Mouse (Mus musculus) hindbrain, embryonic 13.5 days (tissue): ENCODE measurements around the gene Grm7. TPM values are rescaled to one million over a fixed set of nuclear protein-coding genes. Genes with fewer than 3 reads are reported as not detected.

Experiments
- ATAC-seq: fragments of 200-750 bp; cut with Nextera tagmentation; 2 replicates; pipeline ENCODE4 v1.8.0; 2017; ENCODE audit warnings: moderate TSS enrichment; ENCODE audit not compliant: low FRiP score
- H3K27ac ChIP-seq: fragments of 300-500 bp; sonication (generic); 2 replicates; pipeline ENCODE4 v1.5.1; 2015; ENCODE audit warnings: inconsistent platforms, mild to moderate bottlenecking, moderate library complexity
- H3K27me3 ChIP-seq: fragments of 300-500 bp; sonication (generic); 2 replicates; pipeline ENCODE4 v1.6.1; 2015; ENCODE audit warnings: mild to moderate bottlenecking, inconsistent platforms
- H3K36me3 ChIP-seq: fragments of 300-500 bp; sonication (generic); 2 replicates; pipeline ENCODE4 v1.6.1; 2015; ENCODE audit warnings: mild to moderate bottlenecking, inconsistent platforms
- H3K4me1 ChIP-seq: fragments of 300-500 bp; sonication (generic); replicated peaks from 2 replicates; pipeline ENCODE4 v1.6.1; 2015; ENCODE audit warnings: inconsistent platforms
- H3K4me2 ChIP-seq: fragments of 300-500 bp; sonication (generic); 2 replicates; pipeline ENCODE4 v1.6.1; 2015; ENCODE audit warnings: inconsistent platforms, mild to moderate bottlenecking, moderate library complexity
- H3K4me3 ChIP-seq: fragments of 300-500 bp; sonication (generic); 2 replicates; pipeline ENCODE4 v1.5.1; 2015; ENCODE audit warnings: mild to moderate bottlenecking, inconsistent platforms
- H3K9ac ChIP-seq: fragments of 300-500 bp; sonication (generic); 2 replicates; pipeline ENCODE4 v1.6.1; 2015; ENCODE audit warnings: mild to moderate bottlenecking, inconsistent platforms
- H3K9me3 ChIP-seq: fragments of 300-500 bp; sonication (generic); 2 replicates; pipeline ENCODE4 v1.6.1; 2016; ENCODE audit warnings: inconsistent platforms
- WGBS: fragments of 180-500 bp; shearing (Covaris S2); methylation state at CpG from one replicate; pipeline ENCODE4 v1.1.7; 2015; 5-methylcytosine and 5-hydroxymethylcytosine counted together
- polyA plus RNA-seq: library from polyadenylated mRNA; unstranded; fragments of >200 nt; fragmentation: Nextera tagmentation; extraction: Ambion mirVana; gene quantifications from 2 replicates; pipeline ENCODE4 v1.2.1, GENCODE M21; 2015

Gene Grm7
- polyA plus RNA-seq, 1 experiment from 2014 or later, result 19.1 TPM

DNA sequence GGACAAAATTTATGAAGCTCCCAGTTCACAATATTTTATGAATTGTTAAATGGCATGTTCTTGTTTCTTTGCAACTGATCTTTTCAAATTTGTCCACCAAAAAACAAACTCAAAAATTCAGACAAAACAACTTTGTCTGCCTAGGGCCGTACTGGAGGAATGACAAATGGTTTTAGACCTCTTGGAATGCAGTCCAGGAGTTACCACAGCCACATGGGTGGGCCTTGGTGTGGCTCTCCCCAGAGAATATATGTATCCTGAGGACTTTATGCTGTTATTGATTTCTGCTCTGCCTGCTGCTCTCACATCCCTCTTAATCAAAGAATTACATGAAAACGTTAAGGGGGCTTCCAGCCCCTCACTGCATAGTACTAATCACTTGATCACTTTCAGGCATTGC is 400.5 kb downstream of the Grm7 start:
- Histone ChIP-seq H3K27ac (no peak overlapping the region), H3K4me3 (no peak overlapping the region), H3K9me3 (no peaks in the 10 kb centered on the region), H3K4me1 (no peaks in the 10 kb centered on the region), H3K27me3 (no peaks in the 10 kb centered on the region), H3K9ac (no peak overlapping the region), H3K36me3 (no peaks in the 10 kb centered on the region), H3K4me2 (no peak overlapping the region)
- no peak for ATAC-seq
- WGBS, result 57% methylated on average over 2 of the region's 2 CpGs

GRCm38 (mm10) chr6:111049247-111049646 is 403.9 kb downstream of the Grm7 start:
- Histone ChIP-seq H3K27ac (no peak overlapping the region), H3K9ac (no peak overlapping the region), H3K4me3 (no peak overlapping the region), H3K27me3 (no peaks in the 10 kb centered on the region), H3K4me2 (no peak overlapping the region), H3K4me1 (no peaks in the 10 kb centered on the region), H3K9me3 (no peaks in the 10 kb centered on the region), H3K36me3 (no peaks in the 10 kb centered on the region)
- ATAC-seq, result no peak

GRCm38 (mm10) chr6:111054001-111054975 is 408.9 kb downstream of the Grm7 start:
- no peaks in the 10 kb centered on the region for H3K9me3 ChIP-seq
- no peak overlapping the region for H3K27ac ChIP-seq
- H3K27me3 ChIP-seq, result no peaks in the 10 kb centered on the region
- H3K4me3 ChIP-seq, result no peak overlapping the region
- H3K9ac ChIP-seq, result no peak overlapping the region
- no peak overlapping the region for H3K4me2 ChIP-seq
- 59% methylated on average over 7 of the region's 7 CpGs for WGBS
- ATAC-seq, result no peak
- no peaks in the 10 kb centered on the region for H3K4me1 ChIP-seq
- H3K36me3 ChIP-seq, result no peaks in the 10 kb centered on the region

- H3K27ac ChIP-seq, result no peak overlapping the region
- H3K4me2 ChIP-seq, result no peak overlapping the region
- no peaks in the 10 kb centered on the region for H3K4me1 ChIP-seq
- H3K4me3 ChIP-seq, result no peak overlapping the region
- no peaks in the 10 kb centered on the region for H3K36me3 ChIP-seq
- no peaks in the 10 kb centered on the region for H3K27me3 ChIP-seq
- H3K9ac ChIP-seq, result no peak overlapping the region
- H3K9me3 ChIP-seq, result no peaks in the 10 kb centered on the region
- 86% methylated on average over 3 of the region's 3 CpGs for WGBS
- ATAC-seq, result no peak
Observed at GRCm38 (mm10) chr6:111057798-111058197, 412.4 kb downstream of the Grm7 start.

GRCm38 (mm10) chr6:111060004-111060403 is 414.6 kb downstream of the Grm7 start:
- H3K27me3 ChIP-seq, result no peaks in the 10 kb centered on the region
- ATAC-seq, result no peak
- WGBS, result 72% methylated on average over 4 of the region's 4 CpGs
- H3K4me2 ChIP-seq, result no peak overlapping the region
- H3K27ac ChIP-seq, result no peak overlapping the region
- no peaks in the 10 kb centered on the region for H3K36me3 ChIP-seq
- no peak overlapping the region for H3K9ac ChIP-seq
- H3K4me3 ChIP-seq, result no peak overlapping the region
- H3K4me1 ChIP-seq, result no peaks in the 10 kb centered on the region
- no peaks in the 10 kb centered on the region for H3K9me3 ChIP-seq

DNA sequence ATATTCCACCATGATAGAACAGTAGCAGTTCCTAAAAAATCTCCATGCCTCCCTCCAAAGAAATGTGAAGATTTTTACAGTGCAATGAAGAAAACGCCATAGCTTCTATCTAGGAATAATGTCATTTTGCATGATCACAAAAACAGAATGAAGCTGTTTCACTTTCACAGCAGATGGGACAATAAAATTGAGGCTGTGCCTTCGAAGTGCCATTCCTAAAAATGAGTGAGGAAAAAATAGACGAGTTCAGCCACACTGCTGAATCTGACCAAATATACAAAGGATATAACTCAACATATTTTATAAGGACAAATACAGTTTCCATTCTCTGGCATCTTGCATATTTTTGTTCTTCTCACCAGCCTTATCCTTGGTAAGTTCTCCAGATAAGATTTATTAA is 439.2 kb downstream of the Grm7 start:
- WGBS, result 83% methylated on average over 3 of the region's 3 CpGs
- no peak for ATAC-seq
- no peak overlapping the region for H3K27ac ChIP-seq

DNA sequence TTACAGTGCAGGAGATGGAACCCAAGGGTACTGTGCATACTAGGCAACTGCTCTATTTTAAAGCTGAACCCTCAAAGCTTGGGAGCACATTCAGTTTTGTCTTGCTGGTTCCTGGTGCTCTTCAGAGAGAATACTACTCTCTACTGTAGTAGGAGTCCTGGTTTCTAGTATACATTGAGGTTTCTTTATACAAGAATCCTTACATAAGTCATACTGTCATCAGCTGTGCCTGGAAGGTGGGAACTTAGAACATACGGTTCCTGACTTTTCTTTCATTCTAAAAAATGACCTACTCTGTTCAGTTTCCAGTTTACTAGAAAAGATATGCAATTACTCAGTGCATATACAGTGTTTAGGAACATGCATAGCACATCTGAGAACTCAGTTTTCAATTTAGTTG is 449.4 kb downstream of the Grm7 start:
- Histone ChIP-seq H3K36me3 (no peaks in the 10 kb centered on the region), H3K27me3 (no peaks in the 10 kb centered on the region), H3K9me3 (no peaks in the 10 kb centered on the region), H3K9ac (no peak overlapping the region), H3K27ac (no peak overlapping the region), H3K4me2 (no peak overlapping the region), H3K4me3 (no peak overlapping the region), H3K4me1 (no peaks in the 10 kb centered on the region)
- 89% methylated on average over 1 of the region's 1 CpGs for WGBS
- no peak for ATAC-seq

More for the DNA sequence above, 439.2 kb downstream of the Grm7 start:
- Histone ChIP-seq H3K36me3 (no peaks in the 10 kb centered on the region), H3K27me3 (no peaks in the 10 kb centered on the region), H3K4me2 (no peak overlapping the region), H3K4me3 (no peak overlapping the region), H3K9me3 (no peaks in the 10 kb centered on the region), H3K4me1 (no peaks in the 10 kb centered on the region), H3K9ac (no peak overlapping the region)

- no peaks in the 10 kb centered on the region for H3K9me3 ChIP-seq
- no peak overlapping the region for H3K9ac ChIP-seq
- H3K4me1 ChIP-seq, result no peaks in the 10 kb centered on the region
- ATAC-seq, result no peak
- no peaks in the 10 kb centered on the region for H3K36me3 ChIP-seq
- H3K27me3 ChIP-seq, result no peaks in the 10 kb centered on the region
- no peak overlapping the region for H3K4me2 ChIP-seq
- WGBS, result 83% methylated on average over 1 of the region's 1 CpGs
- H3K4me3 ChIP-seq, result no peak overlapping the region
- H3K27ac ChIP-seq, result no peak overlapping the region
Observed at GRCm38 (mm10) chr6:111105485-111105884, 460.1 kb downstream of the Grm7 start.

DNA sequence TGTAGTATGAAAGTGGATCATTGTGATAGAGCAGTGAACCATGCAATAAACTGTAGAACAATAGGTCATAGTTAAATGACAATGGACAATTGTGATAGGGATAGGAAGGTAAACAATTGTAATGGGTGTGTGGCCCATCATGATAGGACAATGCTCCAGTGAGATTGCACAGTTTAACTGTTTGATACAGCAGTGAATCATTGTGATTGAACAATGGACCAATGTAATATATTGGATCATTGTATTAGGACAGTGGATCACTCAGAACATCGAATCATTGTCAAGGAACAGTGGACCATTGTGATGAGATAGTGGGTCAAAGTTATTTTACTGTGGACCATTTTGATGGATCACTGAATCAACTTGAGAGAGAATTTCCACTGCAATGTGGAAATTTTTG is 515.7 kb downstream of the Grm7 start:
- Histone ChIP-seq H3K27me3 (no peaks in the 10 kb centered on the region), H3K4me3 (no peak overlapping the region), H3K36me3 (no peaks in the 10 kb centered on the region), H3K4me2 (no peak overlapping the region), H3K9ac (no peak overlapping the region), H3K9me3 (no peaks in the 10 kb centered on the region), H3K4me1 (no peaks in the 10 kb centered on the region), H3K27ac (no peak overlapping the region)
- 83% methylated on average over 1 of the region's 1 CpGs for WGBS
- no peak for ATAC-seq

GRCm38 (mm10) chr6:111195333-111195732 is 550.0 kb downstream of the Grm7 start:
- no peak for ATAC-seq

DNA sequence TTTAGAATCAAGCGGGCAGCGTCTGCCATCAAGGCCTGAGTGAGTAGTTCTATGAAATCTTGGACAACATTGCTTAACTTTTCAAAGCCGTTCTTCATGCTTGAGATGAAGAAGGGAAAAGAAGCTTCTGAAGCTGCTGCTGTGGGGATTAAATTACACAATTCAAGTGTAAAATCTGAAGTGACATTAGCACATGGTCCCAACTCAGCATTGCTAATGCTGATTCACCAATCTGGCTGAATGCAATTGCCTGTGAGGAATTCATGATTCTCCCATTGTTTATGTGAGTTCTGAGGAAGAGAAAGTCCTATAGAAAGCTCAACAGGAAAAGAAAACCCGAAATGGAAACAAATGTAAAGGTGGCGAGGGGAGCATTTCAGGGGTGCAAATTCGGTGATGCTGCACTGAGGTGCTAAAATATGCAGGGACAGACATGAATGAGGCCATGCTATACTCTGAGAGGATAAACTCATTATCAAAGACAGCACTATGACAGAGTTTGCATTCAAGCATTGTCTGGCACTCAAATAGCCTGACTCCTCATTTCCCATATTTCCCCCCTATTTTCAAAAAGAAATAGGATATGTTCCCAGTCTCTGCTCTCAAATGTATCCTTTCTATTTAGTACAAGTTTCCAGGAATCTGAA is 575.8 kb downstream of the Grm7 start:
- no peaks in the 10 kb centered on the region for H3K27me3 ChIP-seq
- no peaks in the 10 kb centered on the region for H3K4me1 ChIP-seq
- H3K36me3 ChIP-seq, result no peaks in the 10 kb centered on the region
- H3K4me2 ChIP-seq, result no peak overlapping the region
- WGBS, result 69% methylated on average over 6 of the region's 6 CpGs
- no peak for ATAC-seq
- no peak overlapping the region for H3K27ac ChIP-seq
- no peak overlapping the region for H3K9ac ChIP-seq
- H3K4me3 ChIP-seq, result no peak overlapping the region
- H3K9me3 ChIP-seq, result 0 out of 2 replicates have a peak, but pooled peaks cover 2% of the 10 kb centered on the region

More at GRCm38 (mm10) chr6:111195333-111195732, 550.0 kb downstream of the Grm7 start:
- H3K4me3 ChIP-seq, result no peak overlapping the region
- H3K4me2 ChIP-seq, result no peak overlapping the region
- no peaks in the 10 kb centered on the region for H3K27me3 ChIP-seq
- H3K9me3 ChIP-seq, result no peaks in the 10 kb centered on the region
- no peak overlapping the region for H3K9ac ChIP-seq
- H3K4me1 ChIP-seq, result no peaks in the 10 kb centered on the region
- WGBS, result 93% methylated on average over 3 of the region's 3 CpGs
- H3K36me3 ChIP-seq, result no peaks in the 10 kb centered on the region
- no peak overlapping the region for H3K27ac ChIP-seq

GRCm38 (mm10) chr6:111255215-111255614 is 609.8 kb downstream of the Grm7 start:
- Histone ChIP-seq H3K4me1 (no peaks in the 10 kb centered on the region), H3K9ac (no peak overlapping the region), H3K36me3 (no peaks in the 10 kb centered on the region), H3K27ac (no peak overlapping the region), H3K27me3 (no peaks in the 10 kb centered on the region), H3K9me3 (no peaks in the 10 kb centered on the region), H3K4me2 (no peak overlapping the region), H3K4me3 (no peak overlapping the region)
- WGBS, result 79% methylated on average over 5 of the region's 5 CpGs
- no peak for ATAC-seq

DNA sequence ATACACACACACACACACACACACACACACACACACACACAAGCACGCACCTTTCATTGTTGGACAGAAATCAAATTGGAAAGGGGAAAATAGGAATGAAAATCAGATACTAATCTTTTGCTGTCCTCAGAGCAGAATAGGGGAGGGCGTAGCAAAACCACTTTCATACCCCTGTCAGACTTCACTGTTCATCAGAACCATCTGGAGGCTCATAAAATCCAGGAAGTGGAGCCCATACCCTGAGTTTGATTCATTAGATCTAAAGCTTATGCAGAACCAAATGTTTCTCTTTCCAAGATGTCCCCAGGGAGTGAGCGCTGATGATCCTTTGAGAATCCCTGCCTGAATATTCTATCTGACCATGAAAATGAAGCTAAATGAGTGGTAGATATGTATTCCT is 611.6 kb downstream of the Grm7 start:
- H3K27me3 ChIP-seq, result no peaks in the 10 kb centered on the region
- no peak overlapping the region for H3K4me3 ChIP-seq
- H3K9ac ChIP-seq, result no peak overlapping the region
- H3K27ac ChIP-seq, result no peak overlapping the region
- no peaks in the 10 kb centered on the region for H3K9me3 ChIP-seq
- no peak overlapping the region for H3K4me2 ChIP-seq
- H3K4me1 ChIP-seq, result no peaks in the 10 kb centered on the region
- no peaks in the 10 kb centered on the region for H3K36me3 ChIP-seq
- WGBS, result 81% methylated on average over 3 of the region's 3 CpGs
- no peak for ATAC-seq
